Mouse (Mus musculus): Measurements from ENCODE around the gene Rgl3. TPM values are rescaled to one million over a fixed set of nuclear protein-coding genes. Genes with fewer than 3 reads are reported as not detected.
A peak's percentile ranks its signal among the peaks of the same experiment; 100 is the strongest.

Gene Rgl3
- total RNA-seq (2021) = 1 to 10 TPM; 1.0 to 1.3 TPM
- long read RNA-seq, experiment 1, partial matches to known transcripts = 0 of 2 reads
- long read RNA-seq, experiment 1, other reads (novel, unspliced or antisense) = 2 of 2 reads
- long read RNA-seq, experiment 2 = 0 reads

GRCm38 (mm10) chr9:21989230-21990110, at the start of gene Rgl3:
Gene Rgl3 (minus strand): TSS chr9:21989446.
- intact Hi-C loops (cut with DNase I) = no loop called here
- DNase-seq = peak; percentile 61 to 62

GRCm38 (mm10) chr9:22037826-22038225, 48.6 kb upstream of the Rgl3 start:
- intact Hi-C loops (cut with DNase I) = no loop called here
- no peak for DNase-seq

DNA sequence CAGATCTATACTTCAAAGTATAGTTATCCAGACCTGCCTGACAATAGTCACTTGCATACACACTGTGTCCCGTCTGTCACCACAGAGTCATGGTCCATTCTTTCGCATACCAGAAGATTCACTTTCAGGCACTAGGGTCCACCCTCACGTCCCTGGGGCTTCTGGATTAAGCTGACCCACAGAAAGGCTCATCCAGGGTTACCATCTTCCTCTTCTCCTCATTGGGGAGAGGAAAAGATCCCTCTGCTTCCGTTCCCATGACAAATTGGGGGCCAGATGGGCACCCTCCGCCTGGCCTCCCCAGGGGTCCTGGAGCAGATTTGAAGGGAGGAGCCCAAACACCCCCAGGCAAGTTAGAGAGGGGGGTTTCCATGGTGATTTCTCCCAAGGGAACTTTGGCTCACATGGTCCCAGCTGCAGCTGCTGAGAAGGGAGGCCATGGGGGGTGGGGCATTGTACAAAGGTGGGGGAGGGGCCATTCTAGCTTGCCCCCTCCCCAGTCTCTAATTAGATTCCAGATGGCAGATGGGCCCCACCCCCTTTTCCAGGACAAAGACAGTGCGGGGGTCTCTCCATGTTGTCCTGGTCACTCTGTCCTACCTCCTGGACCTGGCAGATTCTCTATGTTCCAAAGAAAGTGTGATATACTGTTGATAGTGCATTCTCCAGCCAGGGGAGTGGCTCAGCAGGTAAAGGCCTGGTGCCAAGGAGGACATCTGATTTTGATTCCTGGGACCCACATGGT, 46.2 kb upstream of the Rgl3 start:
- DNase-seq = no peak
- intact Hi-C loops (cut with DNase I) = no loop called here

DNA sequence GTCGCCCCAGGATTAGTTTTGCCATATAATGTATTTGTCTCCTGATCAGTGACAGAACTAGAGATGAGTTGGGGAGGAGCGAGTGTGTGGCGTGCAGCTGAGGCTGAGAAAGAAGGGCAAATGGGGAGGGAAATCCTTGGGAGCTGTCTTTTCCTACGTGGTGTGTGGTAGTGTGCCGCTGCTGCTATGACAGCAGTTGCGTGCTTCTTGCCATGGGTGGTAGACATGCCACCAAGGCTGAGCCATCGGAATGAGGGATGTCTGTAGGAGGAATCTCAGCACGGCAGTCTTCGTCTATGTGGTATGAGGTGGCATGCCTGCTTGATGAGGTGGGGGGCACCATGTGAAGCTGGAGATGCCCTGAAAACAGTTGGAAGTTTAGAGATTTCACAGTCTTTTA, 41.1 kb upstream of the Rgl3 start:
- intact Hi-C loops (cut with DNase I) = no loop called here
- DNase-seq = no peak

DNA sequence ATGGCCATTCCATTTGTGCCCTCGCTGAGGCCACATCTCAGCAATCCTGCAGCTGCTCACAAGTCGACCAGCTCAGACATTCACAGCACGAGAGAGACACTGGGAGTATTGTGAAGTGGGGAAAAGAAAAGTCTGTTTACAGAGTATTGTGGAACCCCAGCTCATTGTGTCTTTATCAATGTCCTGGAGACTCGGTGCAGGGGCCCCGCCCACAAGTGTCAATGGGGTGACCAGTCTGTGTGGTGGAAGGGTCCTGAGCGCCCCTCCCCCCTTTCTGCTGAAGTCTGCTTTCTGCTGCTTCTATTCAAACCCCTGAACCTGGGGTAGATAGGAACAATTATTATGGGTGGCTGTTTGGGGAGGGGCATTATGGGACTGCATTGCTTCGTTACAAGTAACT, 39.2 kb upstream of the Rgl3 start:
- no peak for DNase-seq
- intact Hi-C loops (cut with DNase I) = no loop called here

DNA sequence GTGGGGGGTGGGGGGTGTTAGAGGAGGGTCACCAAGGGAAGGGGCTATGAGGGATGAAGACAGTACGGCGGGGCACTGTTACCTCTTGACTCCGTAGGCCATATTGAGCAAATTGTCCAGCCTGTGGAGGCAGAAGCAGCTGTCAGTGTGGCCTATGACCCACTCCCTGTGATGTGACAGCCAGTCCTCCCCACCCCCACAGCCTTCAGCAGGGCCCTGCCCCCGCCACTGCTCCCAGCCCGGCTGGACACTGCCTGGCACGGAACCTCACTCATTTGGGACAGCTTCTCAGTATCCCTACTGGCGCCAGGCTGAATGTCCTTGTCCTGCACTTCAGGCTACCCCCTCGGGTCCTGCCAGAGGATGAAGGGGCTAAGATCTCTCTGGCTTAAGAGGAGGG, 35.3 kb upstream of the Rgl3 start:
- intact Hi-C loops (cut with DNase I) = no loop called here
- no peak for DNase-seq

DNA sequence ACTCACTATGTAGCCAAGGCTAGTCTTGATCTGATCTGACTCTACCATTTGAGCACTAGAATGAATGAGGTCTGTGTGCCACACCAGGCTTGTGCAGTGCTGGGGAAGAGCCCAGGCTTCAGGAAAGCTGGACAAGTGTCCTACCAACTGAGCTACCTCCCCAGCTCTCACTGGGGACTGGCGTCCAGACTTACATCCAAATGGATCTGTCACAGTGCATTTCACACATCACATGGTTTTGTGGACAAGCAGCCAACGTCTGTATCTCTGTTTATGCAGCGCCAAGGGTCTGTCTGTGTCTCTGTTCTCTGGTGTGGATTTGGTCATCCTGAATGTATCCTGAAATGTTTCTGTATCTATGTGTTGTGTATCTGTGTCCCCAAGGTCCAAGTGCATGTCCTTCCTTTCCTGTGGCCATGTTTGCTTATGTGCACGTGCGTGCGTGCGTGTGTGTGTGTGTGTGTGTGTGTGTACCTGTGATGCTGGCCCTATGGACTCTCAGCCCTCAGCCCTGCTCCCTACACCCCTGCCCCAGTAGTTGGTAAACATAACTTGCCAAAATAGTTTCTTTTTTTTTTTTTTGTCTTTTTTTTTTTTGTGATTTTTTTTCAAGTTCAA, 28.1 kb upstream of the Rgl3 start:
- DNase-seq = no peak
- intact Hi-C loops (cut with DNase I) = no loop called here

- intact Hi-C loops (cut with DNase I) = no loop called here
- DNase-seq = no peak
These were observed 27.0 kb upstream of the Rgl3 start for GRCm38 (mm10) chr9:22016245-22016644.

- intact Hi-C loops (cut with DNase I) = no loop called here
- no peak for DNase-seq
These were observed 23.5 kb upstream of the Rgl3 start for GRCm38 (mm10) chr9:22012731-22013130.

DNA sequence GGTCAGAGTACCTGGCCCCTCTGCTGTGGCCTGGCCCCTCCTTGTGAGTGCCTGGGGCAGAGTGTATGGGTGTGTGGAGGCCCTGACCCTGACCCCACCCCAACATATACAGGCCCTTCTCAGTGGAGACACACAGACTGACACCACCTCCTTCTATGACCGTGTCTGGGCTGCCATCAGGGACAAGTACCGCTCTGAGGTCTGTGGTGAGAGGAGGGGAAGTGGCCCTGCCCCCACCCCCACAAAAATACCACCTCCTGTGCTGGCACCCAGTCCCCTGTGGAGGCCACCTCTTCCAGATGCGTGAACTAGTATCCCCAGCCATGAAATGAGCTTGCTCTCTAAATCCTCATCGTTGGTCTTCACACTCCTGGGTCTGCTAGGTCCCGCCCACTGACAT, 21.8 kb upstream of the Rgl3 start:
- DNase-seq = no peak
- intact Hi-C loops (cut with DNase I) = no loop called here

DNA sequence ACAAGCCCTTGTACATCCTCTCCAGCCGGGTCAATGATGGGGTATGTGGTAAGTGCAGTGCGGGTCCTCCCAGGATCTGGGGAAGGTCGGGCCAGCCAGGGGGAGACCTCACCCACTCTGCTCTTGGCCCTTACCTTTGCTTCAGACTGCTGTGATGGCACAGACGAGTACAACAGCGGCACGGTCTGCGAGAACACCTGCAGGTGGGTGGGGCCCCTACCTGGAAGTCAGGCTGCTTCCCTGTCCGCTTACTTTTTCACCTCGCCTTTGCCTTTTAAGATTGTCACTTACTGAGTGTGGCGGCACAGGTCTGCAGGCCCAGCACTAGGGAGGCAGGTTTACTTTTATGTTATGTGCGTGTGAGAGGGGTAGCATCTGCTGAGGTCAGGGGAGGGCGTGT, 15.3 kb upstream of the Rgl3 start:
- DNase-seq = no peak
- intact Hi-C loops (cut with DNase I) = no loop called here

- intact Hi-C loops (cut with DNase I) = no loop called here
These were observed 13.9 kb upstream of the Rgl3 start for GRCm38 (mm10) chr9:22003163-22003554.

DNA sequence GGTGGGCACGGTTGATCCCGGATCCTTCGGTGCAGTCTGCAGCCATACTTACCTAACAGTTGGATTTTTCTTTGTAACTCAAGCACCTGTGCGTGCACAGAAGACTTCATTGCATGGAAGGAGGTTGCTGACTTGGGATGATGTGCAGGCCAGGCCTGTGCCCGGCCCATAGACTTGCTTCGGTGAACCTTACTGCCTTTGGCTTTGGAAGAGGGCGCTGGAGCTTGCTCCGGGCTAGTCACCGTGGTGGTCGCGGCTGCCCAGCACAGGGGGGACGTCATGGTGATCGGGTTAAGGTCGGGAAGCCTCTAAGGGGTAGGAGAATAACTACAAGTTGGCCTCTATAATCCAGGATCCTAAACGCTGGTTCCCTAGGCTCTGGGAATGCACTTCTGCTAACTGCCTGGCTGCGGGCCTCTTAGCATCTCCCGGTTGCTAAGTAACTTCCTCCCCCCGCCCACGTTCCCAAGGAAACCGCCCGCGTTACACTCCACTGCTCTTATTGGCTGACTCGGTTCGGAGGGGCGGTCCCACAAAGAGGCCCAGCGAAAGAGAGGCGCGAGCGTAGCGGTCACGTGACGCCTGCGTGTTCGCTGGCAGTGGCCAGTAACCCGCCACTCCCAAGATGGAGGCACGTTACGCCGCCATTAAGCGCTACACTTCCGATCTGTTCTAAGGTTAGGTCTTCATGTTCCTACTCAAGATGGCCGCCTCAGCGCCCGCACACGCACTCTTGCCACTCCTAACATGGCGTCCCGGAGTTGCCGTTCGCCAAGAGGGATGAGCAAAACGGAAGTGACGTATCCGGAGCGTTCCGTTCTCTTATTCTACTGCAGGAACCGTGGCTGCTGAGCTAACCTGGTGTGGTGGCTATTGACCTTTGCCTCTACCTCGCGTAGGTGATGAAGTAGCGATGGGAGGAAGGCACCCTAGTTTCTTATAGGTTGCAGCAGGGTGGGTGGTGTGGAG, 13.2 kb upstream of the Rgl3 start, which contains the start of the genes Ccdc151 and Prkcsh:
Gene Ccdc151, minus strand, starts transcription at position 441 of the 969 bp plus-strand sequence.
Gene Prkcsh, plus strand, starts transcription at position 613 of the 969 bp plus-strand sequence.
- DNase-seq = peak; percentile 98 to 99
- intact Hi-C loops (cut with DNase I) = no loop called here

More at GRCm38 (mm10) chr9:22003163-22003554, 13.9 kb upstream of the Rgl3 start:
- peak in 1 of 2 experiments; percentile 26 for DNase-seq

DNA sequence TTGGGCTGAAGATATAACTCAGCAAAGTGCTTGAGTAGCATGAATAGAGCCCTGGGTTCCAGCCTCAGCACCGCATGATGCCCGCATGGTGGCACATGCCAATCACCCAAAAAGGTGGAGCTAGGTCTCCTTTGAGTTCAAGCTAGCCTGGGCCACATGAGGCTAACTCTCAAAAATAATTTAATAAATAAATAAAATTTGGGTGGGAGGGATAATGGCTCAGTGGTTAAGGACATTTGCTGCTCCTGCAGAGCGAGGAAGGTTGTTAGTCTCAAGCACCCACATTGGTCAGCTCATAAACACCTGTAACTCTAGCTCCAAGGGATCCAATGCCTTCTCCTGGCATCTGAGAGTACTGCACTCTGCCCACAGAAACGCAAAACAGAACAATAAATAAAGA, 12.4 kb upstream of the Rgl3 start:
- intact Hi-C loops (cut with DNase I) = no loop called here
- no peak for DNase-seq

DNA sequence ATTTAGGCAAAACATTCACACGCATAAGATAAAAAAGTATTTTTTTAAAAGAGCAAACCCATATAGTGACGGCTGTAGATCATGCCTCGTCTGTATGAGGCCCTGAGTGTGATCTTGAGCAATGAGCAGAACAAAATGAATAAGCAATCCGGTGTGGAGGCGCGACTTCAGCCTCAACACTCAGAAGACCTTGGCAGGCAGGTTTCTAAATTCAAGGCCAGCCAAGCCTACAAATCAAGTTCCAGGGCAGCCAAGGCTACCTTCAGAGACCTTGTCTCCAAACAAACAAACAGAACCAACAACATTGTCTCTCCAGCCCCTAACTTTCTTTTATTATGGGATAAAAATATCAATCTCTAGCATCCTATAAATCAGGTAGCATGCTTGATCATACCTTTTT, 11.1 kb upstream of the Rgl3 start:
- DNase-seq = no peak
- intact Hi-C loops (cut with DNase I) = no loop called here

DNA sequence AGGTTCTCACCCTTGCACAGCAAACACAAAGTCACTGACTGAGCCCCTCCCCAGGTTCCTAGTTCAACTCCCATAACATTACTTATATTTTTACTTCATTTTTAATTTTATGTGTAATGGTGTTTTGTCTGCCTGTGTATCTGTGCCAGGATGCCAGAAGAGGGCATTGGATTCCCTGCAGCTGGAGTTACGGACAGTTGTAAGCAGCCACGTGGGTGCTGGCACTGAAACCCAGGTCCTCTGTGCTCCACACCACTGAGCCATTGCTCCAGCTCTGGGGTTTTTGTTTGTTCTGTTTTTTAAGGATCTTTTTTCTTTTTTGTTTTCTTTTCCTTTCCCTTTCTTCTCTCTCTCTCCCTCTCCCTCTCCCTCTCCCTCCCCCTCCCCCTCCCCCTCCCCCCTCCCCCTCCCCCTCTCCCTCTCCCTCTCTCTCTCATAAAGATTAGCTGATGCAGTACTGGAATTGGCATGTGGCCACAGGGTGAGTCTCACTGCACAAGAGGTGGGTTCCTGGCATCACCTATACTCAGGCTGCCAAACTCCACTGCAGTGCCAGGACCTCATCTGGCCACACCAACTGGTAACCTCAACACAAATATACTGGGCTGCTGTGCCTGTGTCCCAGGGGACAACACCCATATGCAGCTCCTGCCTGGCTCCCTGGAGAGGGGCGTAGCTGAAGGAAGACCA, 7.1 kb upstream of the Rgl3 start:
- intact Hi-C loops (cut with DNase I) = no loop called here
- no peak for DNase-seq

- intact Hi-C loops (cut with DNase I) = no loop called here
- no peak for DNase-seq
These were observed 3.0 kb upstream of the Rgl3 start for GRCm38 (mm10) chr9:21992227-21992626.

GRCm38 (mm10) chr9:21988421-21989101, 685 bp downstream of the Rgl3 start:
- intact Hi-C loops (cut with DNase I) = no loop called here
- DNase-seq = peak in 1 of 2 experiments; percentile 15

Measured in heart, postnatal 14 days (tissue).